Mouse (Mus musculus) thymus, adult 2 months (tissue): ENCODE measurements at regions not wholly inside any gene's neighbourhood (a gene's known extent, or its start where the extent isn't known, plus 50 kb on each side); places are given as distances from the start of the nearest gene placed in this dataset.

Source experiments
- DNase-seq: peaks from one replicate; pipeline ENCODE4 v3.0.0; 2021
- H3K27ac ChIP-seq: fragments of 200-500 bp; 2 replicates; pipeline ENCODE4 v1.5.1; 2012; ENCODE audit warnings: low read length, control low read depth; ENCODE audit not compliant: control insufficient read depth, insufficient read depth
- H3K27me3 ChIP-seq: fragments of 200-500 bp; 2 replicates; pipeline ENCODE4 v1.6.1; 2012; ENCODE audit warnings: mild to moderate bottlenecking, low read length, moderate library complexity, mixed read lengths; ENCODE audit not compliant: control insufficient read depth, insufficient read depth
- H3K36me3 ChIP-seq: fragments of 200-500 bp; 2 replicates; pipeline ENCODE4 v1.6.1; 2012; ENCODE audit warnings: mild to moderate bottlenecking, low read length, moderate library complexity; ENCODE audit not compliant: control insufficient read depth, insufficient read depth
- H3K4me1 ChIP-seq: fragments of 200-500 bp; replicated peaks from 2 replicates; pipeline ENCODE4 v1.6.1; 2012; ENCODE audit warnings: low read length; ENCODE audit not compliant: control insufficient read depth, insufficient read depth
- H3K4me3 ChIP-seq: fragments of 200-500 bp; 2 replicates; pipeline ENCODE4 v1.5.1; 2012; ENCODE audit warnings: mild to moderate bottlenecking, low read length, control low read depth, moderate library complexity; ENCODE audit not compliant: control insufficient read depth, insufficient read depth
- CTCF ChIP-seq: fragments of 200-500 bp; IDR thresholded peaks from 2 replicates; pipeline ENCODE4 v1.5.1; 2012; ENCODE audit warnings: mild to moderate bottlenecking, control low read depth, low read length, moderate library complexity, borderline replicate concordance; ENCODE audit not compliant: control insufficient read depth, poor library complexity, insufficient read depth; ENCODE audit errors: extremely low read depth
- POLR2A ChIP-seq: fragments of 200-500 bp; IDR thresholded peaks from 2 replicates; pipeline ENCODE4 v1.6.1; 2012; ENCODE audit warnings: mild to moderate bottlenecking, low read length, control low read depth, moderate library complexity; ENCODE audit not compliant: control insufficient read depth, poor library complexity, insufficient read depth; ENCODE audit errors: extremely low read depth
- WGBS: fragments of 180-500 bp; shearing (Covaris S2); methylation state at CpG from one replicate; pipeline ENCODE4 v1.1.7; 2018; 5-methylcytosine and 5-hydroxymethylcytosine counted together

GRCm38 (mm10) chr12:68645901-68646585 lies 512.9 kb downstream of the Rps29 start:
- WGBS, result 93% methylated on average over 1 of the region's 1 CpGs
- TF ChIP-seq CTCF, result no peak
- no peak for TF ChIP-seq POLR2A
- Histone ChIP-seq H3K4me1 (no peaks in the 10 kb centered on the region), H3K27me3 (no peaks in the 10 kb centered on the region), H3K36me3 (no peaks in the 10 kb centered on the region), H3K4me3 (no peak overlapping the region), H3K27ac (no peak overlapping the region)
- no peak for DNase-seq

- Histone ChIP-seq H3K27ac (no peak overlapping the region), H3K27me3 (no peaks in the 10 kb centered on the region), H3K36me3 (no peaks in the 10 kb centered on the region), H3K4me3 (no peak overlapping the region), H3K4me1 (no peaks in the 10 kb centered on the region)
- 87% methylated on average over 4 of the region's 4 CpGs for WGBS
- no peak for DNase-seq
- TF ChIP-seq CTCF (no peak), POLR2A (no peak)
These were observed 515.3 kb downstream of the Rps29 start for GRCm38 (mm10) chr12:68643671-68644070.

GRCm38 (mm10) chr12:68632441-68632840 lies 526.5 kb downstream of the Rps29 start:
- TF ChIP-seq POLR2A (no peak), CTCF (no peak)
- no peaks in the 10 kb centered on the region for H3K4me1 ChIP-seq
- DNase-seq, result no peak
- H3K36me3 ChIP-seq, result no peaks in the 10 kb centered on the region
- WGBS, result 97% methylated on average over 3 of the region's 3 CpGs
- H3K27ac ChIP-seq, result no peak overlapping the region
- no peaks in the 10 kb centered on the region for H3K27me3 ChIP-seq
- no peak overlapping the region for H3K4me3 ChIP-seq

- H3K36me3 ChIP-seq, result no peaks in the 10 kb centered on the region
- H3K27ac ChIP-seq, result no peak overlapping the region
- WGBS, result 88% methylated on average over 2 of the region's 2 CpGs
- H3K4me1 ChIP-seq, result no peaks in the 10 kb centered on the region
- H3K4me3 ChIP-seq, result no peak overlapping the region
- TF ChIP-seq POLR2A, result no peak
- TF ChIP-seq CTCF, result no peak
- no peaks in the 10 kb centered on the region for H3K27me3 ChIP-seq
- DNase-seq, result no peak
These were observed 540.6 kb downstream of the Rps29 start for GRCm38 (mm10) chr12:68618337-68618736.

GRCm38 (mm10) chr12:68605417-68606000 lies 553.5 kb downstream of the Rps29 start:
- no peak for DNase-seq
- Histone ChIP-seq H3K4me1 (no peaks in the 10 kb centered on the region), H3K36me3 (no peaks in the 10 kb centered on the region), H3K27me3 (no peaks in the 10 kb centered on the region), H3K4me3 (no peak overlapping the region), H3K27ac (no peak overlapping the region)
- TF ChIP-seq CTCF (no peak), POLR2A (no peak)
- WGBS, result 94% methylated on average over 10 of the region's 10 CpGs

- DNase-seq, result no peak
- WGBS, result 86% methylated on average over 5 of the region's 5 CpGs
These were observed 554.3 kb downstream of the Rps29 start for GRCm38 (mm10) chr12:68604524-68605299.

GRCm38 (mm10) chr12:68602682-68603081 lies 556.3 kb downstream of the Rps29 start:
- 96% methylated on average over 4 of the region's 4 CpGs for WGBS
- Histone ChIP-seq H3K4me3 (no peak overlapping the region), H3K27ac (no peak overlapping the region), H3K27me3 (no peaks in the 10 kb centered on the region), H3K36me3 (no peaks in the 10 kb centered on the region), H3K4me1 (no peaks in the 10 kb centered on the region)
- DNase-seq, result no peak
- TF ChIP-seq POLR2A (no peak), CTCF (no peak)

More at GRCm38 (mm10) chr12:68604524-68605299, 554.3 kb downstream of the Rps29 start:
- Histone ChIP-seq H3K36me3 (no peaks in the 10 kb centered on the region), H3K4me1 (no peaks in the 10 kb centered on the region), H3K27me3 (no peaks in the 10 kb centered on the region), H3K4me3 (no peak overlapping the region), H3K27ac (no peak overlapping the region)
- no peak for TF ChIP-seq CTCF
- no peak for TF ChIP-seq POLR2A
